Mouse (Mus musculus): ENCODE results near the gene Arhgap21. TPM values are rescaled to one million over a fixed set of nuclear protein-coding genes. Genes with fewer than 3 reads are reported as not detected.
"Not testable (repeated sequence)": the region's sequence is repeated elsewhere in the genome, so short reads cannot be mapped to it uniquely, and the experiment has no call there.

The Arhgap21 gene
- polyA plus RNA-seq, 1 experiment from 2014 or later = 40.9 TPM

DNA sequence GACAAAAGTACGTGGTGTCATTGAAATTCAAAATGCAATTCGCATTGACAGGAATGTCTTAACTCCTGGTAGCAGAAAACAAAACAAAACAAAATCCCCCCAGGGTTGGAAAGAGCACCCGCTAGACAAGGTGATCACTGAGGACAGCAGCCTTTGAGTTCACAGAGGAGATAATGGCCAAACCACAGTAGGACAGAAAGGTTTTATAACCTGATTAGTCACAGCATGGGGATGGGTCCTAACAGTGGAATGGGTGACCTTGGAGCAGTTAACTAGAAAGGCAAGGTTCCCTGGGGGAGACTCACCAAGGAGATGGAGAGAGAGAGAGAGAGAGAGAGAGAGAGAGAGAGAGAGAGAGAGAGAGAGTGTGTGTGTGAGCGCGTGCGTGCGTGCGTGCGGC lies 34.3 kb downstream of the Arhgap21 start:
- Histone ChIP-seq H3K4me3 (replicated peaks; ENCODE audit: low read length) (no peak overlapping the region), H3K4me1 (replicated peaks; ENCODE audit: control insufficient read depth, insufficient read depth, low read length) (no peaks in the 10 kb centered on the region; the same call in 1 of the 2 replicates), H3K27ac (ENCODE audit: low read length) (no peak overlapping the region), H3K36me3 (ENCODE audit: control insufficient read depth, insufficient read depth) (no peaks in the 10 kb centered on the region), H3K4me2 (ENCODE audit: low read length) (no peak overlapping the region), H3K9ac (replicated peaks; ENCODE audit: low read depth, low read length) (no peak overlapping the region), H3K9me3 (ENCODE audit: control insufficient read depth, low read length) (no peaks in the 10 kb centered on the region), H3K27me3 (replicated peaks; ENCODE audit: control insufficient read depth, insufficient read depth, low read length) (no peaks in the 10 kb centered on the region)
- no peak for ATAC-seq
- WGBS = 72% methylated on average over 9 of the region's 9 CpGs

DNA sequence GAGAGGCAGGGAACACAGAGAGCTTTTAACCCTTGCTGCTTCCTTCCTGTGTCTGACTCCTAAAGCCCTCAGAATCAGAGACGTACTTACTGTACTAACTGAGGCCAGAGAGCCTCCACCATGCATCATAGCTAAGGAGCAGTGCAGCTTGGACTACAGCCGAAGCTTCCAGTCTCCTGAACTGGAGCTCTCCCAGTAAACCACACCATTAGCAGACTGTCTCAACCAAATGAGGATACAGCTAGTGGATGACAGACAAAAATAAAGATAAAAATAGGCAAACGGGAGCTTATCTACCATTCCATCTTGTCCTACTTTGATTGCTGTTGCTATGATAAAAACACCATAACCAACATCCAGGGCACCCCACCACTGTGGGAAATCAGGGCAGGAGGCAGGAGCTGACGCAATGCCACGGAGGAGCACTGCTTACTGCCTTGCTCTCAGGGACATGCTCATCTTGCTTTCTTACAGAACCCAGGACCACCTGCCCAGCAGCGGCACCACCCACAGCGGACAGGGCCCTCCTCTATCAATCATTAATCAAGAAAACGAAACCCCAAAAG lies 35.9 kb downstream of the Arhgap21 start:
- Histone ChIP-seq H3K4me1 (replicated peaks; ENCODE audit: control insufficient read depth, insufficient read depth, low read length) (no peaks in the 10 kb centered on the region; the same call in 1 of the 2 replicates), H3K4me2 (ENCODE audit: low read length) (no peak overlapping the region), H3K36me3 (ENCODE audit: control insufficient read depth, insufficient read depth) (no peaks in the 10 kb centered on the region), H3K27ac (ENCODE audit: low read length) (no peak overlapping the region), H3K4me3 (replicated peaks; ENCODE audit: low read length) (no peak overlapping the region), H3K9me3 (ENCODE audit: control insufficient read depth, low read length) (no peaks in the 10 kb centered on the region), H3K27me3 (replicated peaks; ENCODE audit: control insufficient read depth, insufficient read depth, low read length) (no peaks in the 10 kb centered on the region), H3K9ac (replicated peaks; ENCODE audit: low read depth, low read length) (no peak overlapping the region)
- 95% methylated on average over 8 of the region's 8 CpGs for WGBS
- ATAC-seq = no peak

DNA sequence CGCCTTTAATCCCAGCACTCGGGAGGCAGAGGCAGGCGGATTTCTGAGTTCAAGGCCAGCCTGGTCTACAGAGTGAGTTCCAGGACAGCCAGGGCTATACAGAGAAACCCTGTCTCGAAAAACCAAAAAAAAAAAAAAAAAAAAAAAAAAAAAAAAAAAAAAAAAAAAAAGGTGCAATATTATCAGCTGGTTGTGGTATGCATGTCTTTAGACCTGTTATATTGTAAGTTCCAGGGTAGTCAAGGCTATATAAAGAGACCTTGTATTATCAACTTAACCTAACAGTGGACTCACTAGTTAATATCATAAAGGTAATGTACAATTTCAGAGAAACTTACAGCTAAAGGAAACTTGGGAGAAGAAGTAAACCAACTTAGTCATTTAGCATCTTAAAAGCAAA lies 36.9 kb downstream of the Arhgap21 start:
- not testable (repeated sequence) for H3K9me3 ChIP-seq (ENCODE audit: control insufficient read depth, low read length); H3K27me3 ChIP-seq (replicated peaks; ENCODE audit: control insufficient read depth, insufficient read depth, low read length); H3K4me3 ChIP-seq (replicated peaks; ENCODE audit: low read length); H3K36me3 ChIP-seq (ENCODE audit: control insufficient read depth, insufficient read depth); H3K4me2 ChIP-seq (ENCODE audit: low read length); H3K4me1 ChIP-seq (replicated peaks; ENCODE audit: control insufficient read depth, insufficient read depth, low read length); H3K9ac ChIP-seq (replicated peaks; ENCODE audit: low read depth, low read length); ATAC-seq; H3K27ac ChIP-seq (ENCODE audit: low read length)
- WGBS = 94% methylated on average over 2 of the region's 4 CpGs

DNA sequence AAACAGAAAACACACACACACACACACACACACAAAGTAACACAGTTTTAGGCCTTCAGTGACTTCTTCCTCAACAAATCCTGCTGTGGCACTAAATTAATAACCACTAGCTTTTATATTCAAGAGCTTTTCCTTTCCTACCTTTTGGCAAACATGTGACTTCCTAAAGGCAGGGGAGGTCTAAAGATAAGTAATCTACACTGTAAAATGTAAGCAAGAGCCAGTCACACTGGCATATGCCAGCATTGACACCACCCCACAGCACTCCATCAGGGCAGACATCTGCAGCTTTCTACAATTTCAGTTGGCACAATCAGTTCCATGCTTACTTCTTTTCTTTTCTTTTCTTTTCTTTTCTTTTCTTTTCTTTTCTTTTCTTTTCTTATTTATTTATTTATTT lies 40.2 kb downstream of the Arhgap21 start:
- ATAC-seq = 0 out of 2 replicates have a peak, but pooled peaks have one; percentile 45
- Histone ChIP-seq H3K4me1 (replicated peaks; ENCODE audit: control insufficient read depth, insufficient read depth, low read length) (no peaks in the 10 kb centered on the region), H3K4me3 (replicated peaks; ENCODE audit: low read length) (no peak overlapping the region), H3K4me2 (ENCODE audit: low read length) (no peak overlapping the region), H3K27ac (ENCODE audit: low read length) (no peak overlapping the region), H3K36me3 (ENCODE audit: control insufficient read depth, insufficient read depth) (no peaks in the 10 kb centered on the region), H3K9ac (replicated peaks; ENCODE audit: low read depth, low read length) (no peak overlapping the region), H3K9me3 (ENCODE audit: control insufficient read depth, low read length) (no peaks in the 10 kb centered on the region), H3K27me3 (replicated peaks; ENCODE audit: control insufficient read depth, insufficient read depth, low read length) (no peaks in the 10 kb centered on the region)

DNA sequence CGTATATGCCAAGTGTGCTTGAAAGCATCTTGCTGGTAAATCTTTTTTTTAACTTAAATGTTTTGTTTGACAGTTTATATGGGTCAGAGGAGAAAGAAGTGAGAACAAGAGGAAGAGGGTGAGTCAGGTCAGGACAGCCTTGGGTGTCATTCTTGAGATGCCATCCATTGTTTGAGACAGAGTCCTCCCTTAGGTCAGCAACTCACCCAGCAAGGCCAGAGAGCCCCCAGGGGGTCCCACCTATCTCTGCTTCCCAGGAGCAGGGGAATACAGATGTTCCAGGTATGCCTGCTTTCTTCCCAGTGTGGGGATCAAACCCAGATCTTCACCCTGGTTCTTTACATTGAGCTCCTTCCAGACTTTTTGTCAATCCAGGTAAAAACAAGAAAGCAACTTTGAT lies 43.7 kb downstream of the Arhgap21 start:
- ATAC-seq = no peak
- Histone ChIP-seq H3K27ac (ENCODE audit: low read length) (no peak overlapping the region), H3K9me3 (ENCODE audit: control insufficient read depth, low read length) (no peaks in the 10 kb centered on the region), H3K27me3 (replicated peaks; ENCODE audit: control insufficient read depth, insufficient read depth, low read length) (no peaks in the 10 kb centered on the region), H3K4me2 (ENCODE audit: low read length) (no peak overlapping the region), H3K36me3 (ENCODE audit: control insufficient read depth, insufficient read depth) (no peaks in the 10 kb centered on the region), H3K4me1 (replicated peaks; ENCODE audit: control insufficient read depth, insufficient read depth, low read length) (peaks cover 12% of the 10 kb centered on the region), H3K4me3 (replicated peaks; ENCODE audit: low read length) (no peak overlapping the region), H3K9ac (replicated peaks; ENCODE audit: low read depth, low read length) (no peak overlapping the region)
- 88% methylated on average over 1 of the region's 1 CpGs for WGBS

DNA sequence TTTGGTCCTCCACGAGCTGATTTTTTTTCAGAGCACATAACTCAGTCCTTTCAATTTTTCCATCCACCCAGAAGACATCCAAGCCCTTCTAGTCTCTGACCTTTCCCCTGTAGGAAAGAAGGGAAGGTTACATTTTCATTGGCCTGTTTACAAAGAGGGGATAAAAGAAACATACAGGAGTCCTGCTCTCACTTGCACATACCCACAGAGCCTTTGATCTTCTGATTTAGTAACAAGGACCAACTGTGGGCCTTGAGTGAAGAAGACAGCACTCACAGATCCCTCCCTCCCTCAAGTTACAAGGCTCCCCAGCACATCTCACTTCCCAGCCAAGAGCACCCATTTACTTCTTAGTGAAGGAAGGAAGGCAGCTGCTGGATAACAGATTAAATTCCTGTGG lies 46.3 kb downstream of the Arhgap21 start:
- no peak for ATAC-seq
- no peak overlapping the region for H3K4me2 ChIP-seq (ENCODE audit: low read length)

DNA sequence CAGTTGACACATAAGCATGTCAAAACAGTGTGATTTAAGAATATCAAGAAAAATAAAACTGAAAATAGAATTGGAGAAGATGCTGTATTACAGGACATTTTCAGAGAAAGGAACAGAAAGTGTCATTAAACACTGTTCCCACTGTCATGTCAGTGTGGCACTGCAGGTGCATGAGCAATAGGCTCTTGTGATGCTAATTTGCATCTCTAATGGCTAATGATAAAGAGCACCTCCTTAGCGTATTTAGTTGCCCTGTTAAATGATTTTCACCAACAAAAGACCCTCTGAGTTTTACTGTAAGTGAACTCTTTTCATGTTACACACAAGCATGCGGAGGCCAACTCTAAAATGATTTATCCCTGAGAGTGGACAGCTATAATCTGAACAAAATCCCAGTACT lies 47.1 kb downstream of the Arhgap21 start:
- Histone ChIP-seq H3K4me1 (replicated peaks; ENCODE audit: control insufficient read depth, insufficient read depth, low read length) (peaks cover 12% of the 10 kb centered on the region), H3K4me3 (replicated peaks; ENCODE audit: low read length) (no peak overlapping the region), H3K9ac (replicated peaks; ENCODE audit: low read depth, low read length) (no peak overlapping the region), H3K36me3 (ENCODE audit: control insufficient read depth, insufficient read depth) (no peaks in the 10 kb centered on the region), H3K27me3 (replicated peaks; ENCODE audit: control insufficient read depth, insufficient read depth, low read length) (no peaks in the 10 kb centered on the region), H3K27ac (ENCODE audit: low read length) (no peak overlapping the region), H3K4me2 (ENCODE audit: low read length) (no peak overlapping the region), H3K9me3 (ENCODE audit: control insufficient read depth, low read length) (no peaks in the 10 kb centered on the region)
- peak; percentile 23; the same call in 1 of the 2 replicates for ATAC-seq
- 9% methylated on average over 2 of the region's 2 CpGs for WGBS

More for the DNA sequence above, 46.3 kb downstream of the Arhgap21 start:
- Histone ChIP-seq H3K4me1 (replicated peaks; ENCODE audit: control insufficient read depth, insufficient read depth, low read length) (peaks cover 12% of the 10 kb centered on the region), H3K36me3 (ENCODE audit: control insufficient read depth, insufficient read depth) (no peaks in the 10 kb centered on the region), H3K4me3 (replicated peaks; ENCODE audit: low read length) (no peak overlapping the region), H3K27ac (ENCODE audit: low read length) (no peak overlapping the region), H3K9me3 (ENCODE audit: control insufficient read depth, low read length) (no peaks in the 10 kb centered on the region), H3K27me3 (replicated peaks; ENCODE audit: control insufficient read depth, insufficient read depth, low read length) (no peaks in the 10 kb centered on the region), H3K9ac (replicated peaks; ENCODE audit: low read depth, low read length) (no peak overlapping the region)
- 3% methylated on average over 1 of the region's 1 CpGs for WGBS

DNA sequence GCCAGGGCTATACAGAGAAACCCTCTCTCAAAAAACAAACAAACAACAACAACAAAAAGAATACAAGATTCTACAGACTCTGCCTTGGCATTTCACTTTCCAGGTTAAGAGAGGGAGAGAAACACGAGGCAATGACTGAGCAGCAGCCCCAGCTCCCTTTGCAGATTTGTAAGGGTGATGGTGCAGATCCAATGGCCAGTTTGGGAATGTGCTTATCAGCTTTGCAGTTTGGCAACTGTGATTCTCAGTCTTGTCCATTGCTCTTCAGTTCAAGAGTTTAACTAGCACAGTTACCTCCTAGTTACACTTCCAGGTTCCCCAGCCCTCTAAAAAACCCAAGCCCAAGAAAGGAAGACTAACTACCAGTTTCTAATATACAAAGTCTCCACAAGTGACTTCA lies 47.7 kb downstream of the Arhgap21 start:
- H3K27me3 ChIP-seq (replicated peaks; ENCODE audit: control insufficient read depth, insufficient read depth, low read length) = no peaks in the 10 kb centered on the region
- H3K27ac ChIP-seq (ENCODE audit: low read length) = no peak overlapping the region
- WGBS = 87% methylated on average over 1 of the region's 1 CpGs
- no peaks in the 10 kb centered on the region for H3K9me3 ChIP-seq (ENCODE audit: control insufficient read depth, low read length)
- H3K9ac ChIP-seq (replicated peaks; ENCODE audit: low read depth, low read length) = no peak overlapping the region
- no peaks in the 10 kb centered on the region for H3K36me3 ChIP-seq (ENCODE audit: control insufficient read depth, insufficient read depth)
- no peak overlapping the region for H3K4me3 ChIP-seq (replicated peaks; ENCODE audit: low read length)
- peaks cover 12% of the 10 kb centered on the region for H3K4me1 ChIP-seq (replicated peaks; ENCODE audit: control insufficient read depth, insufficient read depth, low read length)
- no peak overlapping the region for H3K4me2 ChIP-seq (ENCODE audit: low read length)
- ATAC-seq = no peak

DNA sequence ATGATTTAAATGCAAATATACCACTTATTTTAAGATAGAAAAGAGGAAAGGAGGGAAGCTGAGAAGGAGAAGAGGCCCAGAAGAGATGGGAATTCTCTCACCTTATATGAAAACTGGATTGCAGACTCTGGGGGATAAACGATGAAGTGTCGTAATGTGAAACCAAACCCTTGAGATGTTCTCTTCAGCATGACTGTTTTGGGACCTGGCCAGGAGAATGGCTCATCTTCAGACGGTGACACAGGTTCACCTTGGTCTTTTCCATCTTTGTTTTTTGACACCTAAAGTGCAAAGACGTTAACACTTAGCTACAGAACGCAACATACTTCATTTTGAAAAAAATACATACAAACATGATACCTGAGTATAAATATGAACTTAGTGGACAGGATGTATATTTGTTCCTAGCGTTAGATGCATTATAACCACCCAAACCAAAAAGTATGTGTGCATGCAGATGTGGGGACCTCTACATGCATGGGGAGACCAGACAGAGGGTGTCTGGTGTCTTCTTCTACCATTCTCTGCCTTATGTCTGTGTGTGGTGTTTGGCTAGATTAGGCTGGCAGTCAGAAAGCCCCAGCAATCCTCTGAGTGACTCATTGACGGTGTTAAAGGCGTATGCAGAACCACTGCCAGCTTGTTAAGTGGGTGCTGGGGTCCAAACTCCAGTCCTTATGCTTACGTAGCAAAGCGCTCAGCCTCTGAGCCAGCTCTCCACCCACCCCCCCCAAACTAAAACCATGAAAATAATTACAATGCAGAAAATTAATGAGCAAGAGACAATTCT lies 54.0 kb downstream of the Arhgap21 start:
- H3K4me3 ChIP-seq (replicated peaks; ENCODE audit: low read length) = no peak overlapping the region
- no peak overlapping the region for H3K27ac ChIP-seq (ENCODE audit: low read length)
- no peaks in the 10 kb centered on the region for H3K27me3 ChIP-seq (replicated peaks; ENCODE audit: control insufficient read depth, insufficient read depth, low read length)
- no peaks in the 10 kb centered on the region for H3K9me3 ChIP-seq (ENCODE audit: control insufficient read depth, low read length)
- no peak overlapping the region for H3K9ac ChIP-seq (replicated peaks; ENCODE audit: low read depth, low read length)
- no peak for ATAC-seq
- peaks cover 3% of the 10 kb centered on the region; the same call in 1 of the 2 replicates for H3K36me3 ChIP-seq (ENCODE audit: control insufficient read depth, insufficient read depth)
- H3K4me1 ChIP-seq (replicated peaks; ENCODE audit: control insufficient read depth, insufficient read depth, low read length) = no peaks in the 10 kb centered on the region
- WGBS = 79% methylated on average over 10 of the region's 10 CpGs
- no peak overlapping the region for H3K4me2 ChIP-seq (ENCODE audit: low read length)
